Mouse (Mus musculus): ENCODE results near the gene Ric8a.

- TF ChIP-seq POLR2A (IDR thresholded peaks at IDR 0.05; ENCODE audit: low read depth, low read length), result no peak
- no peak for TF ChIP-seq CTCF (conservative IDR thresholded peaks at IDR 0.05; ENCODE audit: insufficient read depth, insufficient read length, low read depth, low read length)
Observed at GRCm38 (mm10) chr7:140851916-140852315, 4.8 kb upstream of the Ric8a start.
